Mouse (Mus musculus) myocyte (in vitro differentiated cells): ENCODE data around the gene Dohh.
A peak's percentile ranks its signal among the peaks of the same experiment; 100 is the strongest.

Source experiments
- MYOG ChIP-seq, 3 experiments: IDR thresholded peaks; one replicate each; pipeline ENCODE4 v1.6.1; 2011; ENCODE audit warnings: control low read depth in 2 of 3, low read depth in 2 of 3, mild to moderate bottlenecking in 2 of 3; ENCODE audit not compliant: insufficient read length in 2 of 3, control insufficient read depth in 1 of 3, insufficient read depth in 1 of 3
- POLR2A ChIP-seq: IDR thresholded peaks from one replicate; pipeline ENCODE4 v1.6.1; 2011; ENCODE audit warnings: low read depth, mild to moderate bottlenecking, control low read depth, moderate library complexity; ENCODE audit not compliant: insufficient read length
- USF1 ChIP-seq: IDR thresholded peaks from one replicate; pipeline ENCODE4 v1.6.1; 2011; ENCODE audit warnings: low read depth, mild to moderate bottlenecking, control low read depth, moderate library complexity

DNA sequence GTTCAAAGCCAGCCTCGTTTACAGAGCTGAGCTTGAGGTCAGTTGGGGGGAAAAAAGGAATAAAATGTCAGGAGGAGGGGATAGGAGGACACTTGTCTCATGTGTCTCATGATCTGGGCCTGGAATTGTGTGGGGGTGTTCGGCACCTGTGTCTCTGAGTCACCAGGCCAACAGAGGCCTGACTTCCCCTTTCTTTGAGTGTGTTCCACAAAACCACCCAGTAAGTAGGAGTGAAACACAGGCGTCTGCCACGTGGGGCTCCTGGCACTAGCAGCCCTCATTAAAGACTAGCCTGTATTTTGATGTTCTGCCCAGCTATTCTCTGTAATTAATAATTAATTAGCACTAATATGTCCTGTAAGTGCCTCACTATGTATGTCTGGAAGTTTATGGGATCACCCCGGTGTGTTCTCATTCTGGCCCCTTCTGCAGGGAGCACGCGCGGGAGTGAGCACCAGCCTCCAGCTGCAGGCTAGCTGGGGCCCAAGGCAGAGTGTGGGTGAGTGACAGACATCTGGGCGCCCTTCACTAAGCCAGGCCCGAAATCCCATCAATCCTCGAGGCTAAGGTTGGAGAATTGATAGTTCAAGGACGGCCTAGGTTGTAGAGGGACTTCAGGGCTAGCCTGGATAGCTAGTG, 27.8 kb upstream of the Dohh start:
- TF ChIP-seq USF1 (no peak), POLR2A (no peak), MYOG (IDR thresholded peaks at IDR 0.05; ENCODE audit: control insufficient read depth in 1 of 3, insufficient read depth in 1 of 3, insufficient read length in 2 of 3, low read depth in 2 of 3) (peak in 1 of 3 experiments; percentile 75)
